Mouse (Mus musculus) MEL (cell line): ENCODE results near the gene Mlc1.

Experiments
- CTCF ChIP-seq, 3 experiments: IDR thresholded peaks in 2 of 3; conservative IDR thresholded peaks in 1 of 3; 2 replicates each; pipeline ENCODE4 v1.5.1; 2011 to 2012; ENCODE audit warnings: low read length in 3 of 3, low read depth in 2 of 3, mild to moderate bottlenecking in 2 of 3, improper control_type of control experiment in 1 of 3, inconsistent platforms in 1 of 3, mixed read lengths in 1 of 3, moderate library complexity in 1 of 3; ENCODE audit not compliant: control insufficient read depth in 1 of 3, insufficient read depth in 1 of 3, poor library complexity in 1 of 3, severe bottlenecking in 1 of 3
- EP300 ChIP-seq, 2 experiments: IDR thresholded peaks; 2 replicates each; pipeline ENCODE4 v1.6.1; 2011; ENCODE audit warnings: improper control_type of control experiment in 2 of 2, low read length in 2 of 2, low read depth in 1 of 2, mild to moderate bottlenecking in 1 of 2
- GABPA ChIP-seq: IDR thresholded peaks from 2 replicates; pipeline ENCODE4 v1.6.1; 2012; ENCODE audit warnings: low read depth, mild to moderate bottlenecking, inconsistent platforms, low read length, improper control_type of control experiment, moderate library complexity
- GATA1 ChIP-seq: IDR thresholded peaks from 2 replicates; pipeline ENCODE4 v1.6.1; 2011; ENCODE audit warnings: low read depth, low read length, improper control_type of control experiment
- MAFK ChIP-seq: IDR thresholded peaks from 2 replicates; pipeline ENCODE4 v1.6.1; 2011; ENCODE audit warnings: low read depth, mild to moderate bottlenecking, low read length, improper control_type of control experiment, borderline replicate concordance
- MAX ChIP-seq: IDR thresholded peaks from 2 replicates; pipeline ENCODE4 v1.6.1; 2011; ENCODE audit warnings: low read length, improper control_type of control experiment
- NRF1 ChIP-seq: IDR thresholded peaks from 2 replicates; pipeline ENCODE4 v1.6.1; 2014; ENCODE audit warnings: low read depth, mild to moderate bottlenecking, inconsistent platforms, low read length, improper control_type of control experiment, moderate library complexity; ENCODE audit not compliant: poor library complexity, insufficient read depth, severe bottlenecking
- POLR2A ChIP-seq, 2 experiments: IDR thresholded peaks; 2 replicates each; pipeline ENCODE4 v1.6.1; 2011 to 2012; ENCODE audit warnings: low read length in 2 of 2, mild to moderate bottlenecking in 2 of 2, control low read depth in 1 of 2, improper control_type of control experiment in 1 of 2, low read depth in 1 of 2, moderate library complexity in 1 of 2; ENCODE audit not compliant: control insufficient read depth in 1 of 2, insufficient read depth in 1 of 2, poor library complexity in 1 of 2
- POLR2AphosphoS2 ChIP-seq: IDR thresholded peaks from 2 replicates; pipeline ENCODE4 v1.6.1; 2011; ENCODE audit warnings: low read length, improper control_type of control experiment
- SIN3A ChIP-seq: IDR thresholded peaks from 2 replicates; pipeline ENCODE4 v1.6.1; 2012; ENCODE audit warnings: low read length, improper control_type of control experiment, inconsistent platforms
- SMC3 ChIP-seq: IDR thresholded peaks from 2 replicates; pipeline ENCODE4 v1.6.1; 2011; ENCODE audit warnings: low read depth, low read length, improper control_type of control experiment
- TAL1 ChIP-seq: IDR thresholded peaks from 2 replicates; pipeline ENCODE4 v1.6.1; 2012; ENCODE audit warnings: mild to moderate bottlenecking, inconsistent platforms, low read length, moderate library complexity, mixed read lengths

DNA sequence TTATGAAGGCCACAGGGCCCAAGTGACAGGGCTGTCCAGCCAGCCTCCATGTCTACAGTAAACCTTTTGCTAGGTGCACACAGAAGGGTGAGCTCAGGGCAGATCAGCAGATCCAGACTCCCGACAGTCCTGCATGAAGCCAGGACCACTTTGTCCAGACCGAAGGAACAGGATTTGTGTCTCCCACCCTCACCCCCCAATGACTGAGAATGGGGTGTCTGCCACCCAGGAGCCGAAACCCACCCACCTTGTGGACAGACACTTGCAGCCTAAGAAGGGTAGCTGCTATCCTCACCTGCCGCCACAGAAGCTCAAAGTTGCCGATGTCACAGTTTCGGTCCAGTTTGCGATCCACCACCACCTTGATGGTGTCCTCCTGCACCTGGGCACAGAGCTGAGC lies 63.8 kb downstream of the Mlc1 start:
- TF ChIP-seq SIN3A (no peak), NRF1 (no peak), POLR2AphosphoS2 (no peak), EP300 (IDR thresholded peaks at IDR 0.05; ENCODE audit: low read depth in 1 of 2, low read length in 2 of 2) (no peak), SMC3 (no peak), POLR2A (IDR thresholded peaks at IDR 0.05; ENCODE audit: control insufficient read depth in 1 of 2, insufficient read depth in 1 of 2, low read depth in 1 of 2, low read length in 2 of 2, poor library complexity in 1 of 2) (no peak), MAX (no peak), CTCF (IDR thresholded peaks at IDR 0.05 in 2 of 3, conservative IDR thresholded peaks at IDR 0.05 in 1 of 3; ENCODE audit: control insufficient read depth in 1 of 3, insufficient read depth in 1 of 3, low read depth in 2 of 3, low read length in 3 of 3, poor library complexity in 1 of 3, severe bottlenecking in 1 of 3) (no peak), MAFK (no peak), GATA1 (no peak), TAL1 (no peak), GABPA (no peak)
